Mouse (Mus musculus) megakaryocyte, embryonic 14.5 days (primary cell): Measurements from ENCODE around the gene Olfr452. TPM values are rescaled to one million over a fixed set of nuclear protein-coding genes. Genes with fewer than 3 reads are reported as not detected.

ENCODE experiments used
- H3K27me3 ChIP-seq: replicated peaks from 2 replicates; pipeline ENCODE3; 2012; ENCODE audit warnings: inconsistent platforms
- H3K36me3 ChIP-seq: replicated peaks from 2 replicates; pipeline ENCODE3; 2012; ENCODE audit warnings: low read length, inconsistent platforms, mixed read lengths
- H3K4me1 ChIP-seq: 2 replicates; pipeline ENCODE4 v1.6.1; 2012; ENCODE audit warnings: inconsistent platforms
- H3K4me3 ChIP-seq: replicated peaks from 2 replicates; pipeline ENCODE3; 2012; ENCODE audit warnings: moderate library complexity, mild to moderate bottlenecking, inconsistent platforms
- H3K9me3 ChIP-seq: 2 replicates; pipeline ENCODE4 v1.6.1; 2012; ENCODE audit warnings: inconsistent platforms
- FLI1 ChIP-seq: IDR thresholded peaks from 2 replicates; pipeline ENCODE4 v1.6.1; 2012; ENCODE audit warnings: low read length, inconsistent platforms, mixed read lengths
- GATA1 ChIP-seq: IDR thresholded peaks from 3 replicates; pipeline ENCODE4 v1.6.1; 2012; ENCODE audit warnings: mixed read lengths, low read length, inconsistent platforms, borderline replicate concordance
- polyA plus RNA-seq: library from polyadenylated mRNA; stranded (reverse); fragments of >175 nt; gene quantifications from 2 replicates; pipeline ENCODE4 v1.2.3, GENCODE M21; 2012; ENCODE audit warnings: low replicate concordance; ENCODE audit not compliant: insufficient read depth

Olfr452 gene
- polyA plus RNA-seq, 1 experiment = not detected

- Histone ChIP-seq H3K27me3 (no peaks in the 10 kb centered on the region), H3K9me3 (peaks cover 4% of the 10 kb centered on the region; the same call in 1 of the 2 replicates), H3K4me3 (no peak within 1 kb of the TSS), H3K4me1 (no peaks in the 10 kb centered on the region), H3K36me3 (no peaks in the 10 kb centered on the region)
- TF ChIP-seq GATA1 (no peak), FLI1 (no peak)
Observed at GRCm38 (mm10) chr6:42834084-42834483, 49.2 kb downstream of the Olfr452 start, which contains the start of gene Olfr449. Gene Olfr449 (plus strand): TSS chr6:42834384.

Other genes starting within 250 kb of the Olfr452 start
- not detected in 2 replicates for gene Olfr455, start 237.5 kb upstream of the Olfr452 start, polyA plus RNA-seq
- gene Tcaf3, start 187.4 kb upstream of the Olfr452 start, polyA plus RNA-seq = not detected in 2 replicates
- gene Tcaf2, start 139.8 kb upstream of the Olfr452 start, polyA plus RNA-seq = not detected in 2 replicates
- gene Tcaf1, start 75.0 kb upstream of the Olfr452 start, polyA plus RNA-seq = not detected in 2 replicates
- not detected in 2 replicates for gene Olfr453, start 45.7 kb upstream of the Olfr452 start, polyA plus RNA-seq
- gene Olfr38, start 28.7 kb upstream of the Olfr452 start, polyA plus RNA-seq = not detected in 2 replicates
- not detected in 2 replicates for gene Olfr450, start 26.8 kb downstream of the Olfr452 start, polyA plus RNA-seq
- gene Olfr449, start 49.3 kb downstream of the Olfr452 start, polyA plus RNA-seq = not detected in 2 replicates
- gene Olfr448, start 105.3 kb downstream of the Olfr452 start, polyA plus RNA-seq = 1.00 TPM in 1 of 2 replicates, not detected in the other
- gene Olfr447, start 123.8 kb downstream of the Olfr452 start, polyA plus RNA-seq = not detected in 2 replicates
- not detected in 2 replicates for gene Olfr446, start 136.3 kb downstream of the Olfr452 start, polyA plus RNA-seq
- not detected in 2 replicates for gene Olfr444, start 164.0 kb downstream of the Olfr452 start, polyA plus RNA-seq